Mouse (Mus musculus) MEL (cell line): ENCODE measurements around the gene Mavs. TPM values are rescaled to one million over a fixed set of nuclear protein-coding genes. Genes with fewer than 3 reads are reported as not detected.
A peak's percentile ranks its signal among the peaks of the same experiment; 100 is the strongest.

ENCODE experiments used
- DNase-seq: peaks from one replicate; pipeline ENCODE4 v3.0.0; 2011; ENCODE audit warnings: low read depth, low spot score
- H3K27ac ChIP-seq: 2 replicates; pipeline ENCODE4 v1.5.1; 2012; ENCODE audit warnings: low read depth, mild to moderate bottlenecking, control low read depth, low read length, moderate library complexity; ENCODE audit not compliant: control insufficient read depth
- H3K27me3 ChIP-seq, 2 experiments: fragments of 150-350 bp in 1 of 2; sonication (generic) in 1 of 2; 2 replicates each; pipeline ENCODE4 v1.6.1; 2012; ENCODE audit warnings: low read length in 2 of 2, mild to moderate bottlenecking in 2 of 2, improper control_type of control experiment in 1 of 2, moderate library complexity in 1 of 2; ENCODE audit not compliant: insufficient read depth in 2 of 2, control insufficient read depth in 1 of 2
- H3K36me3 ChIP-seq, 2 experiments: 2 replicates each; pipeline ENCODE4 v1.6.1; 2012 to 2014; ENCODE audit warnings: low read length in 2 of 2, improper control_type of control experiment in 1 of 2, inconsistent platforms in 1 of 2, mild to moderate bottlenecking in 1 of 2; ENCODE audit not compliant: insufficient read depth in 2 of 2, control insufficient read depth in 1 of 2
- H3K4me1 ChIP-seq, 2 experiments: fragments of 150-350 bp in 1 of 2; sonication (generic) in 1 of 2; 2 replicates each; pipeline ENCODE4 v1.6.1; 2012; ENCODE audit warnings: low read length in 2 of 2, improper control_type of control experiment in 1 of 2, mild to moderate bottlenecking in 1 of 2; ENCODE audit not compliant: insufficient read depth in 2 of 2, control insufficient read depth in 1 of 2
- H3K4me3 ChIP-seq, 2 experiments: fragments of 150-350 bp in 1 of 2; sonication (generic) in 1 of 2; 2 replicates each; pipeline ENCODE4 v1.5.1; 2012; ENCODE audit warnings: low read depth in 2 of 2, low read length in 2 of 2, mild to moderate bottlenecking in 2 of 2, moderate library complexity in 2 of 2, control low read depth in 1 of 2, improper control_type of control experiment in 1 of 2; ENCODE audit not compliant: control insufficient read depth in 1 of 2, insufficient read depth in 1 of 2
- H3K79me2 ChIP-seq: 2 replicates; pipeline ENCODE4 v1.6.1; 2012; ENCODE audit warnings: mild to moderate bottlenecking, low read length, moderate library complexity; ENCODE audit not compliant: control insufficient read depth, poor library complexity, insufficient read depth
- H3K9ac ChIP-seq: 2 replicates; pipeline ENCODE4 v1.6.1; 2012; ENCODE audit warnings: low read depth, mild to moderate bottlenecking, control low read depth, low read length, moderate library complexity; ENCODE audit not compliant: control insufficient read depth, poor library complexity, severe bottlenecking
- H3K9me3 ChIP-seq: fragments of 150-350 bp; sonication (generic); replicated peaks from 2 replicates; pipeline ENCODE4 v1.6.1; 2012; ENCODE audit warnings: mild to moderate bottlenecking, low read length, improper control_type of control experiment, moderate library complexity; ENCODE audit not compliant: insufficient read depth
- BHLHE40 ChIP-seq: IDR thresholded peaks from 2 replicates; pipeline ENCODE4 v1.6.1; 2012; ENCODE audit warnings: low read depth, mild to moderate bottlenecking, inconsistent platforms, low read length, improper control_type of control experiment, borderline replicate concordance
- EP300 ChIP-seq, 2 experiments: IDR thresholded peaks; 2 replicates each; pipeline ENCODE4 v1.6.1; 2011; ENCODE audit warnings: improper control_type of control experiment in 2 of 2, low read length in 2 of 2, low read depth in 1 of 2, mild to moderate bottlenecking in 1 of 2
- ETS1 ChIP-seq: IDR thresholded peaks from 2 replicates; pipeline ENCODE4 v1.6.1; 2012; ENCODE audit warnings: low read depth, mild to moderate bottlenecking, inconsistent platforms, low read length, improper control_type of control experiment, moderate library complexity
- GATA1 ChIP-seq: IDR thresholded peaks from 2 replicates; pipeline ENCODE4 v1.6.1; 2011; ENCODE audit warnings: low read depth, low read length, improper control_type of control experiment
- HCFC1 ChIP-seq: IDR thresholded peaks from 2 replicates; pipeline ENCODE4 v1.6.1; 2012; ENCODE audit warnings: low read depth, mild to moderate bottlenecking, inconsistent platforms, low read length, improper control_type of control experiment, moderate library complexity
- MAX ChIP-seq: IDR thresholded peaks from 2 replicates; pipeline ENCODE4 v1.6.1; 2011; ENCODE audit warnings: low read length, improper control_type of control experiment
- MXI1 ChIP-seq: IDR thresholded peaks from 2 replicates; pipeline ENCODE4 v1.6.1; 2011; ENCODE audit warnings: mild to moderate bottlenecking, low read depth, low read length, improper control_type of control experiment
- MYB ChIP-seq: IDR thresholded peaks from 2 replicates; pipeline ENCODE4 v1.6.1; 2011; ENCODE audit warnings: mild to moderate bottlenecking, low read depth, low read length, improper control_type of control experiment
- MYC ChIP-seq: IDR thresholded peaks from 2 replicates; pipeline ENCODE4 v1.6.1; 2011; ENCODE audit warnings: low read depth, mild to moderate bottlenecking, low read length, improper control_type of control experiment, moderate library complexity
- NELFE ChIP-seq: IDR thresholded peaks from 2 replicates; pipeline ENCODE4 v1.6.1; 2011; ENCODE audit warnings: low read depth, low read length, improper control_type of control experiment
- NRF1 ChIP-seq: IDR thresholded peaks from 2 replicates; pipeline ENCODE4 v1.6.1; 2014; ENCODE audit warnings: low read depth, mild to moderate bottlenecking, inconsistent platforms, low read length, improper control_type of control experiment, moderate library complexity; ENCODE audit not compliant: poor library complexity, insufficient read depth, severe bottlenecking
- POLR2A ChIP-seq, 2 experiments: IDR thresholded peaks; 2 replicates each; pipeline ENCODE4 v1.6.1; 2011 to 2012; ENCODE audit warnings: low read length in 2 of 2, mild to moderate bottlenecking in 2 of 2, control low read depth in 1 of 2, improper control_type of control experiment in 1 of 2, low read depth in 1 of 2, moderate library complexity in 1 of 2; ENCODE audit not compliant: control insufficient read depth in 1 of 2, insufficient read depth in 1 of 2, poor library complexity in 1 of 2
- RCOR1 ChIP-seq: IDR thresholded peaks from 2 replicates; pipeline ENCODE4 v1.6.1; 2012; ENCODE audit warnings: low read depth, mild to moderate bottlenecking, inconsistent platforms, low read length, improper control_type of control experiment
- SIN3A ChIP-seq: IDR thresholded peaks from 2 replicates; pipeline ENCODE4 v1.6.1; 2012; ENCODE audit warnings: low read length, improper control_type of control experiment, inconsistent platforms
- TBP ChIP-seq: IDR thresholded peaks from 2 replicates; pipeline ENCODE4 v1.8.0; 2011; ENCODE audit warnings: low read depth, low read length, improper control_type of control experiment
- TCF12 ChIP-seq: IDR thresholded peaks from 2 replicates; pipeline ENCODE4 v1.6.1; 2014; ENCODE audit warnings: low read depth, mild to moderate bottlenecking, inconsistent platforms, low read length, improper control_type of control experiment, moderate library complexity
- UBTF ChIP-seq: IDR thresholded peaks from 2 replicates; pipeline ENCODE4 v1.6.1; 2012; ENCODE audit warnings: low read depth, mild to moderate bottlenecking, inconsistent platforms, low read length, improper control_type of control experiment, moderate library complexity, borderline replicate concordance; ENCODE audit not compliant: insufficient read depth
- USF2 ChIP-seq, 2 experiments: IDR thresholded peaks; 2 replicates each; pipeline ENCODE4 v1.6.1; 2011 to 2012; ENCODE audit warnings: improper control_type of control experiment in 2 of 2, low read length in 2 of 2, borderline replicate concordance in 1 of 2, inconsistent platforms in 1 of 2, low read depth in 1 of 2, mild to moderate bottlenecking in 1 of 2; ENCODE audit not compliant: insufficient read depth in 1 of 2
- ZC3H11A ChIP-seq: IDR thresholded peaks from 2 replicates; pipeline ENCODE4 v1.6.1; 2012; ENCODE audit warnings: low read depth, mild to moderate bottlenecking, inconsistent platforms, low read length, improper control_type of control experiment
- ZKSCAN1 ChIP-seq: IDR thresholded peaks from 2 replicates; pipeline ENCODE4 v1.6.1; 2012; ENCODE audit warnings: low read depth, mild to moderate bottlenecking, inconsistent platforms, low read length, improper control_type of control experiment, moderate library complexity
- polyA plus RNA-seq, 2 experiments: library from polyadenylated mRNA; stranded (reverse) in 1 of 2; unstranded in 1 of 2; fragments of >175 nt in 1 of 2; fragments of >200 nt in 1 of 2; gene quantifications; 2 replicates each; pipeline versions ENCODE4 v1.2.1 to v1.2.4; 2012; ENCODE audit warnings: low replicate concordance in 2 of 2, low read depth in 1 of 2; ENCODE audit not compliant: insufficient read length in 2 of 2, insufficient read depth in 1 of 2, missing spikeins in 1 of 2
- total RNA-seq: library from RNA; depleted of rRNA; stranded (reverse); fragments of 300-350 nt; gene quantifications from 2 replicates; pipeline ENCODE4 v1.2.3, GENCODE M21; 2012

Gene Mavs
- total and polyA plus RNA-seq, 3 experiments: 21.3 to 32.1 TPM; not detected in 1

- H3K79me2 ChIP-seq: peaks cover 26% of the 10 kb centered on the region
- TF ChIP-seq USF2 (IDR thresholded peaks at IDR 0.05; ENCODE audit: borderline replicate concordance in 1 of 2, insufficient read depth in 1 of 2, low read depth in 1 of 2, low read length in 2 of 2) (no peak), TCF12 (peak; percentile 75), RCOR1 (peak; percentile 69), HCFC1 (peak; percentile 32; the same call in 1 of the 2 replicates), GATA1 (peak; percentile 83), BHLHE40 (no peak), NELFE (peak; percentile 26; the same call in 1 of the 2 replicates), MXI1 (peak; percentile 73; the same call in 1 of the 2 replicates), MAX (peak; percentile 63), UBTF (no peak), SIN3A (peak; percentile 80), MYB (0 out of 2 replicates have a peak, but pooled peaks have one; percentile 8), POLR2A (IDR thresholded peaks at IDR 0.05; ENCODE audit: control insufficient read depth in 1 of 2, insufficient read depth in 1 of 2, low read depth in 1 of 2, low read length in 2 of 2, poor library complexity in 1 of 2) (0 out of 4 replicates have a peak, but pooled peaks of 1 of the 2 experiments have one; percentile 20), NRF1 (no peak), EP300 (IDR thresholded peaks at IDR 0.05; ENCODE audit: low read depth in 1 of 2, low read length in 2 of 2) (peak; percentile 70 to 78; a peak in 3 of 4 replicates), ETS1 (peak; percentile 79), TBP (0 out of 2 replicates have a peak, but pooled peaks have one; percentile 49), MYC (0 out of 2 replicates have a peak, but pooled peaks have one; percentile 56), ZC3H11A (0 out of 2 replicates have a peak, but pooled peaks have one; percentile 9), ZKSCAN1 (0 out of 2 replicates have a peak, but pooled peaks have one; percentile 24)
- peak overlapping the region; percentile 63 for H3K27ac ChIP-seq
- H3K36me3 ChIP-seq: peaks cover 0 to 35% of the 10 kb centered on the region in 2 experiments; a peak in 2 of 4 replicates
- peaks cover 12 to 40% of the 10 kb centered on the region in 2 experiments for H3K4me1 ChIP-seq
- peak; percentile 69 for DNase-seq
- H3K9ac ChIP-seq: peak overlapping the region; percentile 90
- no peaks in the 10 kb centered on the region for H3K9me3 ChIP-seq
- H3K27me3 ChIP-seq: no peaks in the 10 kb centered on the region
- peak overlapping the region; percentile 2 to 23; a peak in 1 of 4 replicates for H3K4me3 ChIP-seq
Measured at GRCm38 (mm10) chr2:131260544-131261307, 26.9 kb downstream of the Mavs start.
